Mouse (Mus musculus) T-cell, adult 2 months (primary cell): ENCODE measurements around the gene Kcnq5.
"Not testable (repeated sequence)": the region's sequence is repeated elsewhere in the genome, so short reads cannot be mapped to it uniquely, and the experiment has no call there.

Source experiments
- DNase-seq: peaks from one replicate; pipeline ENCODE4 v3.0.0; 2022; ENCODE audit warnings: low spot score

Kcnq5 gene

GRCm38 (mm10) chr1:21486266-21486665 lies 475.5 kb downstream of the Kcnq5 start:
- DNase-seq, result no peak

- no peak for DNase-seq
These were observed 492.4 kb downstream of the Kcnq5 start for GRCm38 (mm10) chr1:21469311-21469710.

GRCm38 (mm10) chr1:21466431-21466830 lies 495.3 kb downstream of the Kcnq5 start:
- DNase-seq, result no peak

GRCm38 (mm10) chr1:21460941-21461689 lies 500.6 kb downstream of the Kcnq5 start:
- peak; percentile 4 for DNase-seq

GRCm38 (mm10) chr1:21458581-21458980 lies 503.2 kb downstream of the Kcnq5 start:
- no peak for DNase-seq

GRCm38 (mm10) chr1:21455971-21456370 lies 505.8 kb downstream of the Kcnq5 start:
- no peak for DNase-seq

GRCm38 (mm10) chr1:21448227-21448626 lies 513.5 kb downstream of the Kcnq5 start:
- no peak for DNase-seq

- DNase-seq, result no peak
These were observed 525.0 kb downstream of the Kcnq5 start for GRCm38 (mm10) chr1:21436753-21437152.

- DNase-seq, result no peak
These were observed 526.9 kb downstream of the Kcnq5 start for GRCm38 (mm10) chr1:21434853-21435252.

GRCm38 (mm10) chr1:21431666-21432065 lies 530.1 kb downstream of the Kcnq5 start:
- no peak for DNase-seq

GRCm38 (mm10) chr1:21428079-21428478 lies 533.7 kb downstream of the Kcnq5 start:
- DNase-seq, result no peak

GRCm38 (mm10) chr1:21425654-21426053 lies 536.1 kb downstream of the Kcnq5 start:
- DNase-seq, result no peak

- no peak for DNase-seq
These were observed 542.4 kb downstream of the Kcnq5 start for GRCm38 (mm10) chr1:21419370-21419769.

GRCm38 (mm10) chr1:21412197-21412555 lies 549.6 kb downstream of the Kcnq5 start:
- DNase-seq, result no peak

GRCm38 (mm10) chr1:21411331-21412196 lies 550.2 kb downstream of the Kcnq5 start:
- DNase-seq, result peak; percentile 2

GRCm38 (mm10) chr1:21407266-21407665 lies 554.5 kb downstream of the Kcnq5 start:
- no peak for DNase-seq

- DNase-seq, result no peak
These were observed 558.9 kb downstream of the Kcnq5 start for GRCm38 (mm10) chr1:21402804-21403203.

- DNase-seq, result no peak
These were observed 570.5 kb downstream of the Kcnq5 start for GRCm38 (mm10) chr1:21391138-21391671.

GRCm38 (mm10) chr1:21383256-21383655 lies 578.5 kb downstream of the Kcnq5 start, which contains the start of gene Khdc1b:
Gene Khdc1b, plus strand, starts transcription at chr1:21383556.
- DNase-seq, result no peak

- not testable (repeated sequence) for DNase-seq
These were observed 593.7 kb downstream of the Kcnq5 start, which contains the start of gene Khdc1c for GRCm38 (mm10) chr1:21368031-21368430. Gene Khdc1c, plus strand, starts transcription at chr1:21368331.

GRCm38 (mm10) chr1:21349341-21349740 lies 612.4 kb downstream of the Kcnq5 start, which contains the start of gene Khdc1a:
Gene Khdc1a, plus strand, starts transcription at chr1:21349641.
- DNase-seq, result no peak
